Mouse (Mus musculus) neural tube, embryonic 14.5 days (tissue): ENCODE results near the gene C1qtnf7. TPM values are rescaled to one million over a fixed set of nuclear protein-coding genes. Genes with fewer than 3 reads are reported as not detected.

ENCODE experiments used
- ATAC-seq: fragments of 200-750 bp; cut with Nextera tagmentation; 2 replicates; pipeline ENCODE4 v1.8.0; 2017; ENCODE audit warnings: low read depth, mild to moderate bottlenecking, moderate TSS enrichment, moderate library complexity
- H3K27ac ChIP-seq: fragments of 300-500 bp; sonication (generic); 2 replicates; pipeline ENCODE4 v1.5.1; 2014; ENCODE audit warnings: low read depth, mild to moderate bottlenecking, control low read depth, low read length, moderate library complexity, mixed read lengths
- H3K27me3 ChIP-seq: fragments of 300-500 bp; sonication (generic); 2 replicates; pipeline ENCODE4 v1.6.1; 2014; ENCODE audit warnings: low read length; ENCODE audit not compliant: control insufficient read depth, insufficient read depth
- H3K36me3 ChIP-seq: fragments of 300-500 bp; sonication (generic); 2 replicates; pipeline ENCODE4 v1.6.1; 2014; ENCODE audit warnings: low read length, mixed read lengths; ENCODE audit not compliant: control insufficient read depth, insufficient read depth
- H3K4me1 ChIP-seq: fragments of 300-500 bp; sonication (generic); 2 replicates; pipeline ENCODE4 v1.6.1; 2014; ENCODE audit warnings: low read length; ENCODE audit not compliant: control insufficient read depth, insufficient read depth
- H3K4me2 ChIP-seq: fragments of 300-500 bp; sonication (generic); 2 replicates; pipeline ENCODE4 v1.6.1; 2014; ENCODE audit warnings: mild to moderate bottlenecking, low read depth, low read length, control low read depth
- H3K4me3 ChIP-seq: fragments of 300-500 bp; sonication (generic); 2 replicates; pipeline ENCODE4 v1.5.1; 2014; ENCODE audit warnings: low read depth, low read length, control low read depth, mixed read lengths
- H3K9ac ChIP-seq: fragments of 300-500 bp; sonication (generic); replicated peaks from 2 replicates; pipeline ENCODE4 v1.6.1; 2014; ENCODE audit warnings: low read depth, mild to moderate bottlenecking, control low read depth, low read length, mixed read lengths
- H3K9me3 ChIP-seq: fragments of 300-500 bp; sonication (generic); 2 replicates; pipeline ENCODE4 v1.6.1; 2016; ENCODE audit warnings: low read length; ENCODE audit not compliant: control insufficient read depth
- WGBS: fragments of 180-500 bp; shearing (Covaris S2); extraction: QIAGEN DNeasy Blood & Tissue Kit; methylation state at CpG from one replicate; pipeline ENCODE4 v1.1.7; 2014; 5-methylcytosine and 5-hydroxymethylcytosine counted together
- polyA plus RNA-seq: library from polyadenylated mRNA; unstranded; fragments of >200 nt; fragmentation: Nextera tagmentation; extraction: Ambion mirVana; gene quantifications from 2 replicates; pipeline ENCODE4 v1.2.1, GENCODE M21; 2014

The C1qtnf7 gene
- polyA plus RNA-seq, 1 experiment from 2014 or later: 0.15 TPM

DNA sequence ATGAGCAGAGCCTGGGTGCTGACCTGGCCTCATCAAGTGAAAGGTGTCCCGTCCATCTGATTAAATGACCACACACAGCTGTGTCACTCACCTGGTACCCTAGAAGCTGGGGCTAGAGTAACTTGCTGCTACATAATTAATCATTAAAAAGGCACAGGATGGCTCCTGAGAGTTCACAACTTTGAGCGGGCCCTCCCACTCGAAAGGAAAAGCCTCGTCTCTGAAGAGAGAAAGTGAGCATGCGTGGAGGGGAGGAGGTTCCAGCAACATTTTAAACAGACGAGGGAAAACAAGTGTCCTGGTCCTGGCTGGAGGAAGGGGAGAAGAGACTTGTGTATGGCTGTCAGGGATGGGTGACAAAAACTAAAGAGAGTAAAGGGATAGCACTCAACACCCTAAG, 148.2 kb downstream of the C1qtnf7 start:
- no peaks in the 10 kb centered on the region for H3K36me3 ChIP-seq
- H3K9ac ChIP-seq: 0 out of 2 replicates have a peak overlapping the region, but pooled peaks have one; percentile 32
- no peaks in the 10 kb centered on the region for H3K27me3 ChIP-seq
- H3K27ac ChIP-seq: no peak overlapping the region
- peaks cover 16% of the 10 kb centered on the region; the same call in 1 of the 2 replicates for H3K4me1 ChIP-seq
- H3K4me2 ChIP-seq: peak overlapping the region; percentile 55; the same call in 1 of the 2 replicates
- H3K4me3 ChIP-seq: no peak overlapping the region
- H3K9me3 ChIP-seq: no peaks in the 10 kb centered on the region
- 62% methylated on average over 6 of the region's 6 CpGs for WGBS
- no peak for ATAC-seq

GRCm38 (mm10) chr5:43665144-43665543, 149.8 kb downstream of the C1qtnf7 start:
- Histone ChIP-seq H3K36me3 (no peaks in the 10 kb centered on the region), H3K4me1 (peaks cover 16% of the 10 kb centered on the region; the same call in 1 of the 2 replicates), H3K4me3 (no peak overlapping the region), H3K9me3 (no peaks in the 10 kb centered on the region), H3K4me2 (peak overlapping the region; percentile 20; the same call in 1 of the 2 replicates), H3K9ac (no peak overlapping the region), H3K27me3 (no peaks in the 10 kb centered on the region), H3K27ac (no peak overlapping the region)
- no peak for ATAC-seq
- 27% methylated on average over 5 of the region's 5 CpGs for WGBS

Other genes starting within 250 kb of the C1qtnf7 start
- gene Cc2d2a, start 146.8 kb downstream of the C1qtnf7 start, polyA plus RNA-seq: 7.2 and 8.6 TPM in 2 replicates